Mouse (Mus musculus): ENCODE measurements around the gene Wt1.

Wt1 gene

GRCm38 (mm10) chr2:105126691-105127530 lies 582 bp downstream of the Wt1 start:
- peak; percentile 88 for DNase-seq

DNA sequence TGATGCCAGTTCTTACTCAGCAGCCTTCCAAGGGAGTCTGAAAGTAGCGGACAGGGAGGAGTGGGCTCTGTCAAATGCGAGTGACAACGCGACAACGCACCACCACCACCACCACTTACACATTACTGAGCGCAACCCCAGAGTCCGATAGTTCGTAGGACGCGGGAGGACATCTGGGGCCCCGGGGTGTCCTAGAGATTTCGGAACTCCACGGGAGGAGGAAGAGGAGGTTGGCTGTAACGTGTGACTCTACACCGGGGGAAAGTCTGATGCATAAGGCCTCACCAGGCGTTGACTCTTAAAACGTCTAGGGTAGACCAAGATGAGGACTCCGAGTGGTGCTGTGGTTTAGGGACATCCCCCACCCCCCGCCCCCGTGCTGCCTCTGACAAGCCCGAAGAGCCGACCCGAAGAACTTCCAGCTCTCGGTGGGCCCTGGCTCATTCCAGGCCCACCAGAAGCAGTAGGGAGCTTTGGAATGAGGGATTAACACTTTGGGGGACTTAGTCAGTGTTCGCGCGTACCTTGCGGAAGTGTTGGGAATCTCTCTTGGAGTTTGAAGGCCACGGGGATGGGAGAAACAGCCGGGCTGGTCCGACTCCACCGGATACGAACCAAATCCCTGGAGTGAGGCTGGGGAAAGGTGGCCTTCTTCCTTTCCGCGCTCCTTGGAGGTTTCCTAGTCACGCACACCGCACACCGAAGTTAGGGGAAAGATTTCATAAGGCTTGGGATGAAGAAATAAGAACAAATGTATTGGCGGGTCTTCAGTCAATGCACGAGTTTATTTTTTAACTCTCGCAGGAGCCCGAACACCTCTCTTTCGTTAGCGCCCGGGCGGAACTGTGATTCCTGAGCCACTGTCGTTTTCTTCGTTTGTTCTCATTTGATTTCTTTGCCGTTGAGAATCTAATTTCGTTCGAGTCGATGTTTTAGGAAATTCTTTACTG lies 1.5 kb downstream of the Wt1 start:
- peak; percentile 88 for DNase-seq

- DNase-seq, result peak; percentile 90
These were observed 2.2 kb downstream of the Wt1 start for GRCm38 (mm10) chr2:105128564-105128963.

DNA sequence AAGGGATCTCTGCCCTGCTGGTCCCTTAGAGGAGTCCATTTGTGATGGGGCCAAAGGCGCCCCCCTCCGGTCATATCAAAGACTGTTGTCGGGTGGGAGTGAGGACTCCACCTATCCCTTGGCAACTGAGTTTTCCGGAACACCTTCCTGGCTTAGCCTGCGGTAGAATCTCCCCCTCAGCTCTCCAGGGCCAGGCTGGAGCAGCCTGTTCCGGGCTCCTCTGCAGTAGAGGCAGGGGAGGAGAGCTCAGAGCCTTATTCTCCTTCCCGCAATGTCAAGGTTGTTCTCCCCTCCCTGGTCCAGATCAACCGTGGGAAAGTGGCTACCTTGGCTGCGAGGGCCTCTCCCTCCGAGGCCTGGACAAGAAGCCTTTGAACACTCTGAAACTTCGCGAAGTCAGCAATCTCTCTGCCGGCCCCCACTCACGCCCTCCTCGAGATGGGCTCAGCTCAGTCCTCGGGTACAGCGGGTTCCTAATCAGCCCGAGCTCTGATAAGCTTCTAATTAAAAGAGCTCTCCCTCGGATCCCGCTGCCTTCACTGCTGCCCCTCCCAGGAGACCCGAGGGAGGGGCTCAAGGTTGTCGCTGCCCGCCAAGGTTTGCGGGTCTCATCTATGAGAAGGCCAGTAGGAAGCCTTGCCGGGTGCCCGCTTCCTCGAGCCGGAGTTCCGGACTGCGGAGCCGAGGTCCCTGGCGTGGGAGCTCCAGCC lies 4.2 kb downstream of the Wt1 start:
- peak; percentile 97 for DNase-seq

DNA sequence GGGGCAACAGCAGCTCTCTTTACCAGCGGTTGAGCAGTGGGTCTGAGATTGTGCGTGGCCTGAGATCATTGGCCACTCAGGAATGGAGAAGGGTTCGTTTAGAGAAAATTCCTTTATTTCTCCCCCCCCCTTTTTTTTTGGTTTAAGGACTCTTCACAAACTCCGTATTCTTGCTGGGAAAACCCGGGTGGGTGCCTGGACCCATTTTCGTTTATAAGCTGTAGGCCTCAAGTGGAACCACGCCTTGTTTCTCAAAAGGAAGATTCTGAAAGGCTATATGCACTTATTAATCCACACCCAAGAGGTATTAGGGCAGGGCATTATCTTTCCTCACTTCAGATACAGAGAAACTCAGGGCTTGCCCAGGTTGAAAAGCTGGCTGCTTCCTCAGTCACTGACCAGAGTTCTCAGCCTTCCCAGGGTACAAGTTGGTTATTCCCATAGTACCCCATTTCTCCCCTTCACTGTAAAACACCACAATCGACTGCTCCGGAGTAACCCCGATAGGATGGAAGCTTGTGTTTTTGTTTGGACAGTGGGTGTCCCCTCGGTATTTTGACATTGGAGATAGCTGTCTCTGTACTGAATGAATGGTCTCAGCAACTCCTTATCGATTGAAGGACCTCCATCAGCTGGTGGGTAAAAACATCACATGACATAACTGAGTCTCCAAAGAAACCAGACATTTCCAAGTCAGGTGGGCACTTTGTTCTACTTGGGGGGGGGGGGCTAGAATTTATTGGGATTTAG lies 4.9 kb downstream of the Wt1 start:
- DNase-seq, result no peak

- no peak for DNase-seq
These were observed 5.4 kb downstream of the Wt1 start for GRCm38 (mm10) chr2:105131811-105132100.

DNA sequence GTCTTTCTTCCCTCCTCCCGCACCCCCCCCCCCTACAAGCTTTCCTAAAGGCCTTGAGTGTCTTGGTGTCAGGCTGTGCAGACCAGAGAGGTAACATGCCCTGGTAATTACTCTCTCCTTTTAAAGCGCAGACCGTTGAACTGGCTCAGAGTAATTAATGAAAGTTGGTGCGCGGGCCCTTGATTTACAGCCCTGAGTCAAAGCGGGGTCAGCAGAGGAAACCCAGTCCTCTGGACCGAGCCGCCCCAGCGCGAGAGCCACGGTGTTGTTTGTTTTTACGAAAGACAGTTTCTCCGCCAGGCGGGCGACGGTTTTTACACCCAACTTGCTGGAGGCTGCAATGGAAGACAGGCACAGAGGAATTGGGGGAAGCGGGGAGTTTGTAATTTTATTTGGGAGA lies 6.0 kb downstream of the Wt1 start:
- DNase-seq, result no peak

- DNase-seq, result no peak
These were observed 6.8 kb downstream of the Wt1 start for GRCm38 (mm10) chr2:105132933-105133795.

DNA sequence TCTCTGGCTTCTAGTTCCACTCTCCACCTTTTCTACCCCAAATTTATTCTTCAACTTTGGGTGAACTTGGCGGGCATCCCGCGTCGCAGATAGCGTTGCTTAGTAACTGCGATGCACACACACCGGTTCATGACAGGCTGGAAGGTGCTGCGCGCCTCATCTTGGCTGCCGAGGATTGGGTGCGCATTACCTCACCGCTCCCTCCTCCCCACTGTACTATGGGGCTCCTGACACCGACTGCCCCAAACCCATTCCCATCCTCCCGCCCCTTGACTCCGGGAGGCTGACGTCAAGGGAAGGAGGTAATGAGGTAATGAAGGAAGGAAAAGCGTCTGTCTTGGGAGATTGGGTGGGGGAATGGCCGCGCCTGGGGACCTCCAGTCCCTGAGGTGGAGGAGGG lies 8.0 kb downstream of the Wt1 start:
- peak; percentile 98 for DNase-seq

GRCm38 (mm10) chr2:105139471-105139870 lies 13.1 kb downstream of the Wt1 start:
- DNase-seq, result peak; percentile 92

GRCm38 (mm10) chr2:105141371-105141770 lies 15.0 kb downstream of the Wt1 start:
- peak; percentile 82 for DNase-seq

- DNase-seq, result peak; percentile 79
These were observed 17.4 kb downstream of the Wt1 start for GRCm38 (mm10) chr2:105143731-105144130.

GRCm38 (mm10) chr2:105151544-105151943 lies 25.2 kb downstream of the Wt1 start:
- peak; percentile 40 for DNase-seq

DNA sequence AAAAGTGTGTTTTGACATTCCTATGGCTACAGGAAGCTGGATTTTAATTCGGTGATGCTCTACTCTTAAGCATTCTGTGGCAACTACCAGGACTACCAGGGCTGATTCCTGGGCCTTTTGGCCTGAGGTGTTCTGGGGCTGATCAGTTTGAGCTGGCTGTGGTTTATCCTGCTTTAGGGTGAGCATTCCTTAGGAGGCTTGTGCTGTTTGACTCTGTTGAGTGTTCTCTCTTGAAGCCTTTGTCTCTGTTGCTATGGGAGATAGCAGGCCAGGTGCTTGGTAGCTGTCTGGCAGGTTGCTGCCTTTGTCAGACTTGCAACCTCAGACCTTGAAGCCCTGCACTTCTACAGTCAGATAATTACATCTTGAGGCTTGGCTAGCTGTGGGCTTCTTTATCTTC lies 26.7 kb downstream of the Wt1 start:
- DNase-seq, result peak; percentile 72

- no peak for DNase-seq
These were observed 34.6 kb downstream of the Wt1 start for GRCm38 (mm10) chr2:105160949-105161348.

DNA sequence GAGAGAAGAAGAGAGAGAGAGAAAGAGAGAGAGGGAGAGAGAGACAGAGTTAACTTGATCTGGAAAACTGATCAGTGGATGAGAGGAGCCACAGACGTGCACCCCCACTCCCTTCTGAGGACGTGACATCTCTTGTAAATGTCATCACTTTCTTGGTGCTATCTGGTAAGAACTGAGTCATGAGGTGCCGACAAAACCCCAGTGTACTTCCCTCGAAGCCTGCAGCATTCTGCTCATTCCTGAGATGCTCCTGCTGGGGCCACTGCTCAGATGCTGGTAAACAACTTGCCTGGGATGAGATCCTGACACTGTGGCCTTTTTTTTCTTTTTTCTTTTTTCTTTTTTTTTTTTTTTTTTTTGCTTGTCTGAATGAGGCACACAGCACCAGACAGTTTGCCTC lies 36.4 kb downstream of the Wt1 start:
- DNase-seq, result no peak

GRCm38 (mm10) chr2:105168137-105168536 lies 41.8 kb downstream of the Wt1 start:
- peak; percentile 90 for DNase-seq

GRCm38 (mm10) chr2:105174254-105174653 lies 47.9 kb downstream of the Wt1 start:
- DNase-seq, result no peak

GRCm38 (mm10) chr2:105178871-105179270 lies 52.5 kb downstream of the Wt1 start:
- DNase-seq, result peak; percentile 69

DNA sequence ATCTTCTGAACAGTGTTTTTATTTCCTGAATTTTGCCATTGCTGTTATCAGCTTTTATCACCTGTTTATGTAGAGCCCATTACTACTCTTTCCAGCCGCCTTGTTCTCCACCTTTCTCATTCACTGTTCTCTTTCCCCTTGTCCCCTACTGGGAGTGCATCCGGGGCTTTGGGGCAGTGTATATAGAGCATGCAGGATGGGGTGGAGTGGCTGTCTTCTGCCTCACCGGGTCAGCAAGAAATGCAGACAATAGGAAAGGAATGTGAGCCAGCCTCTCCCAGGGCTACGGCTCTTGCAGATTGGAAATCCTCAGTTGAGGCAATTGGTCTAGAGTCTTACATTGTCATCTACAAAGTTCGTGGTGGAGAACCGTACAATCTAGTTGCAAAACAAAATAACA lies 56.2 kb downstream of the Wt1 start:
- DNase-seq, result peak; percentile 52

- peak; percentile 44 for DNase-seq
These were observed 58.8 kb downstream of the Wt1 start for GRCm38 (mm10) chr2:105185140-105185539.

Data from heart, adult 11 months (tissue).